Mouse (Mus musculus) spleen, adult 2 months (tissue): ENCODE measurements around the gene Mr1. TPM values are rescaled to one million over a fixed set of nuclear protein-coding genes. Genes with fewer than 3 reads are reported as not detected.

Experiments used
- DNase-seq, 2 experiments: peaks; one replicate each; pipeline versions ENCODE4 v3.0.0 to v3.0.0-alpha.2; 2012 to 2021; ENCODE audit warnings: low spot score in 2 of 2, low read depth in 1 of 2
- H3K27ac ChIP-seq: fragments of 200-500 bp; 2 replicates; pipeline ENCODE4 v1.5.1; 2012; ENCODE audit warnings: low read length, inconsistent platforms; ENCODE audit not compliant: insufficient read depth
- H3K27me3 ChIP-seq: fragments of 200-500 bp; 2 replicates; pipeline ENCODE4 v1.6.1; 2012; ENCODE audit warnings: mild to moderate bottlenecking, moderate library complexity, low read length, inconsistent platforms; ENCODE audit not compliant: control insufficient read depth, insufficient read depth
- H3K36me3 ChIP-seq: fragments of 200-500 bp; 2 replicates; pipeline ENCODE4 v1.6.1; 2012; ENCODE audit warnings: mild to moderate bottlenecking, low read length, inconsistent platforms; ENCODE audit not compliant: control insufficient read depth, insufficient read depth
- H3K4me1 ChIP-seq: fragments of 200-500 bp; 2 replicates; pipeline ENCODE4 v1.6.1; 2011; ENCODE audit warnings: inconsistent platforms; ENCODE audit not compliant: control insufficient read depth, insufficient read depth, insufficient read length
- H3K4me3 ChIP-seq: fragments of 200-500 bp; 2 replicates; pipeline ENCODE4 v1.5.1; 2011; ENCODE audit warnings: mild to moderate bottlenecking, inconsistent platforms; ENCODE audit not compliant: insufficient read depth, insufficient read length; ENCODE audit errors: extremely low read depth
- CTCF ChIP-seq: fragments of 200-500 bp; IDR thresholded peaks from 2 replicates; pipeline ENCODE4 v1.5.1; 2011; ENCODE audit warnings: mild to moderate bottlenecking, inconsistent platforms; ENCODE audit not compliant: insufficient read depth, insufficient read length, insufficient replicate concordance; ENCODE audit errors: extremely low read depth
- POLR2A ChIP-seq: fragments of 200-500 bp; IDR thresholded peaks from 2 replicates; pipeline ENCODE4 v1.6.1; 2011; ENCODE audit warnings: low read depth, low read length, inconsistent platforms
- WGBS: fragments of 180-500 bp; shearing (Covaris S2); methylation state at CpG from one replicate; pipeline ENCODE4 v1.1.7; 2018; 5-methylcytosine and 5-hydroxymethylcytosine counted together
- polyA plus RNA-seq: library from polyadenylated mRNA; depleted of rRNA; stranded (reverse); fragments of >200 nt; gene quantifications from 2 replicates; pipeline ENCODE4 v1.2.3, GENCODE M21; 2012

Mr1 gene
- polyA plus RNA-seq, 1 experiment = 2.2 TPM

- Histone ChIP-seq H3K27ac (no peak overlapping the region), H3K4me1 (no peaks in the 10 kb centered on the region), H3K36me3 (0 out of 2 replicates have a peak, but pooled peaks cover 2% of the 10 kb centered on the region), H3K4me3 (no peak overlapping the region), H3K27me3 (no peaks in the 10 kb centered on the region)
- DNase-seq = no peak
- TF ChIP-seq POLR2A (no peak), CTCF (no peak)
- WGBS = 77% methylated on average over 7 of the region's 7 CpGs
Observed at GRCm38 (mm10) chr1:155138795-155139194, 7.8 kb downstream of the Mr1 start.

GRCm38 (mm10) chr1:155134866-155135265 is 11.7 kb downstream of the Mr1 start:
- Histone ChIP-seq H3K36me3 (peaks cover 2% of the 10 kb centered on the region; the same call in 1 of the 2 replicates), H3K4me3 (no peak overlapping the region), H3K27ac (no peak overlapping the region), H3K4me1 (no peaks in the 10 kb centered on the region), H3K27me3 (no peaks in the 10 kb centered on the region)
- no peak for DNase-seq
- TF ChIP-seq CTCF (no peak), POLR2A (no peak)
- WGBS = 81% methylated on average over 8 of the region's 8 CpGs

- H3K4me3 ChIP-seq = no peak overlapping the region
- WGBS = 94% methylated on average over 5 of the region's 5 CpGs
- H3K27me3 ChIP-seq = no peaks in the 10 kb centered on the region
- H3K27ac ChIP-seq = no peak overlapping the region
- H3K36me3 ChIP-seq = no peaks in the 10 kb centered on the region; the same call in 1 of the 2 replicates
- TF ChIP-seq CTCF (no peak), POLR2A (no peak)
- DNase-seq = no peak
- no peaks in the 10 kb centered on the region; the same call in 1 of the 2 replicates for H3K4me1 ChIP-seq
Observed at GRCm38 (mm10) chr1:155127429-155127934, 19.1 kb downstream of the Mr1 start.

- no peak overlapping the region for H3K27ac ChIP-seq
- no peaks in the 10 kb centered on the region; the same call in 1 of the 2 replicates for H3K4me1 ChIP-seq
- TF ChIP-seq POLR2A (no peak), CTCF (no peak)
- no peak overlapping the region for H3K4me3 ChIP-seq
- WGBS = 83% methylated on average over 5 of the region's 5 CpGs
- no peaks in the 10 kb centered on the region for H3K36me3 ChIP-seq
- no peaks in the 10 kb centered on the region for H3K27me3 ChIP-seq
- DNase-seq = no peak
Observed at GRCm38 (mm10) chr1:155126716-155127115, 19.9 kb downstream of the Mr1 start.

- no peaks in the 10 kb centered on the region for H3K27me3 ChIP-seq
- 94% methylated on average over 5 of the region's 5 CpGs for WGBS
- H3K27ac ChIP-seq = no peak overlapping the region
- no peaks in the 10 kb centered on the region for H3K36me3 ChIP-seq
- H3K4me3 ChIP-seq = no peak overlapping the region
- TF ChIP-seq CTCF (no peak), POLR2A (no peak)
- H3K4me1 ChIP-seq = no peaks in the 10 kb centered on the region; the same call in 1 of the 2 replicates
- no peak for DNase-seq
Observed at GRCm38 (mm10) chr1:155124397-155124796, 22.2 kb downstream of the Mr1 start.

- 82% methylated on average over 21 of the region's 21 CpGs for WGBS
- Histone ChIP-seq H3K27ac (no peak overlapping the region), H3K4me3 (no peak overlapping the region)
Observed at GRCm38 (mm10) chr1:155121977-155122939, 24.4 kb downstream of the Mr1 start.

More at GRCm38 (mm10) chr1:155121977-155122939, 24.4 kb downstream of the Mr1 start:
- H3K27me3 ChIP-seq = no peaks in the 10 kb centered on the region
- no peak for DNase-seq
- TF ChIP-seq CTCF (no peak), POLR2A (no peak)
- H3K36me3 ChIP-seq = no peaks in the 10 kb centered on the region
- peaks cover 3% of the 10 kb centered on the region; the same call in 1 of the 2 replicates for H3K4me1 ChIP-seq
